Mouse (Mus musculus) megakaryocyte, embryonic 14.5 days (primary cell): ENCODE data around the gene Efna1. TPM values are rescaled to one million over a fixed set of nuclear protein-coding genes. Genes with fewer than 3 reads are reported as not detected.
A peak's percentile ranks its signal among the peaks of the same experiment; 100 is the strongest.

Experiments used
- H3K27me3 ChIP-seq: replicated peaks from 2 replicates; pipeline ENCODE3; 2012; ENCODE audit warnings: inconsistent platforms
- H3K36me3 ChIP-seq: replicated peaks from 2 replicates; pipeline ENCODE3; 2012; ENCODE audit warnings: low read length, inconsistent platforms, mixed read lengths
- H3K4me1 ChIP-seq: 2 replicates; pipeline ENCODE4 v1.6.1; 2012; ENCODE audit warnings: inconsistent platforms
- H3K4me3 ChIP-seq: replicated peaks from 2 replicates; pipeline ENCODE3; 2012; ENCODE audit warnings: moderate library complexity, mild to moderate bottlenecking, inconsistent platforms
- H3K9me3 ChIP-seq: 2 replicates; pipeline ENCODE4 v1.6.1; 2012; ENCODE audit warnings: inconsistent platforms
- FLI1 ChIP-seq: IDR thresholded peaks from 2 replicates; pipeline ENCODE4 v1.6.1; 2012; ENCODE audit warnings: low read length, inconsistent platforms, mixed read lengths
- GATA1 ChIP-seq: IDR thresholded peaks from 3 replicates; pipeline ENCODE4 v1.6.1; 2012; ENCODE audit warnings: mixed read lengths, low read length, inconsistent platforms, borderline replicate concordance
- polyA plus RNA-seq: library from polyadenylated mRNA; stranded (reverse); fragments of >175 nt; gene quantifications from 2 replicates; pipeline ENCODE4 v1.2.3, GENCODE M21; 2012; ENCODE audit warnings: low replicate concordance; ENCODE audit not compliant: insufficient read depth

Efna1 gene
- polyA plus RNA-seq, 1 experiment, result 0.16 TPM

DNA sequence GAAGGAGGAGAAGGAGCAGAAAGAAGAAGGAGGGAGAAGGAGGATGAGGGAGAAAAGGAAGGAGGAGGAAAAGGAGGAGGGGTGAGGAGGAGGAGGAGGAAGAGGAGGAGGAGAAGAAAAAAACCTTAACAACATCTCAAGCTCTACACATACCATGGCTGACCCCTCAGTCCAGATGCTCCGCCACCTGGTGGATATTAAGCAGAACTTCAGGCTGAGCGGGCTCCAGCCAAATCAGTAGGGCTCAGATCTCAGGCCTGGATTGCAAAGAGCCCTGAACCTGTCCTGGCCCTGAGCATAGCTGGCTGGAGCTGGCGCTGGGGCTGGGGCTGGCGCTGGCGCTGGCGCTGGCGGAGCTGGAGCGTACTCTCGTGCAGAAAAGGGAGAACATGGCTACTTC lies 27.1 kb upstream of the Efna1 start:
- TF ChIP-seq FLI1 (no peak), GATA1 (no peak)
- Histone ChIP-seq H3K4me3 (no peak overlapping the region), H3K36me3 (no peaks in the 10 kb centered on the region), H3K9me3 (peaks cover 20% of the 10 kb centered on the region), H3K27me3 (peaks cover 65% of the 10 kb centered on the region), H3K4me1 (no peaks in the 10 kb centered on the region)

DNA sequence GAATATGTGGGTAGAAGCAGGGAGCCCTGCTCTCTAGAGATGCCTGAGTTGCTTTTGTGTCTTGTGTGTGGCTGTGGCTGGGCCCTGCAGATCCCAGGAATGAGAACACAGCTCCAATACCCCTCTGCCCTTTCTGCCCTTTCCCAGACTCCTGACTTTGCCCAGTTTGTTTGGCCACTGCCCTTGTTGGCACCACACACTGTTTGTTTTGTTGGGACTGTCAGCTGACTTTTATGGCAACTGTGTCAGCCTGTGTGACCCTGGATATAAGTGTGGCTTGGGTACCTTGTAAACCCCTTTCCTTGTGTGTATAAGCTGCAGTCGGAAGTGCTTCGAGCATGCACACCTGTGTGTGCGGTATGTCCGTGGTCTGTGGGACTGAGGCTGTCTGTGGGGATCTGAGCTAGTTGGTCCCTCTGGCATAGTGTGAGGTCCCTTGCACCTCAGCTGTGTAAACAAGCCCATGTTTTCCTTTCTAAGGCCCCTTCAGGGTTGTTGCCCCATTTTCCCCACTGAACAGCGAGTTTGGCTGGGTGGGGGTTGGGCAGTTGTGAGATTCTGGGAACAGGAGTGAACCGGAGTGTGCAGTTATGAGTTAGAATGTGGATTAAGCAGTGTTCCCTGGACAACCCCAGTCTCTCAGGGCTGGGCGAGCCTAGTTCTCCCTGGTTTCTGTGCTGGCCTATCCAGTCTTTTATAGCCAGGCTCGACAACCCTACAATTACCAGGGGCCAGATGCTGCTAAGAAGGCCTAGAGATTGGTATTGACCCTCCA lies 24.8 kb upstream of the Efna1 start:
- Histone ChIP-seq H3K9me3 (peaks cover 1% of the 10 kb centered on the region), H3K27me3 (peaks cover 60% of the 10 kb centered on the region), H3K4me1 (no peaks in the 10 kb centered on the region), H3K36me3 (no peaks in the 10 kb centered on the region), H3K4me3 (no peak overlapping the region)
- TF ChIP-seq GATA1 (no peak), FLI1 (no peak)

DNA sequence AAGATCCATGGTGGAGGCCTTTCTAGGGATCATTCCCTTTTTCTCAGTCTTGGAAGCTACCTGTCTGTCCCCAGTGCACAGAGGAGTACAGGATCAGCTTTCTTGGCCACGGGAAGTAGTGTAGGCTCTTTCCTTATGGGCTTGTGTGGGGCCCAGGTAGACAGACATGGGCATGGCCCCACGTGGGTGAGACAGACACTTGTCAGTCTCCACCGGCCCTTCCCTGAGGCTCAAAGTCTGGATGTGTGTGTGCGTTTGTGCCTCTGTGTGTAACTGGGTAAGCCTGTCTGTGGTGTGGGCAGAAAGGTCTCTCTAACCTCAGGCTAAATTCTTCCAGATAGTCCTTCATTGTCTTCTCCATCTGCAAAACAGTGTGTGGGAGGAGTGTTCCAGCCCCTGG lies 24.2 kb upstream of the Efna1 start:
- H3K4me1 ChIP-seq, result peaks cover 3% of the 10 kb centered on the region
- H3K4me3 ChIP-seq, result no peak overlapping the region
- H3K9me3 ChIP-seq, result no peaks in the 10 kb centered on the region
- no peak for TF ChIP-seq GATA1
- no peak for TF ChIP-seq FLI1
- no peaks in the 10 kb centered on the region for H3K36me3 ChIP-seq
- H3K27me3 ChIP-seq, result peaks cover 61% of the 10 kb centered on the region

DNA sequence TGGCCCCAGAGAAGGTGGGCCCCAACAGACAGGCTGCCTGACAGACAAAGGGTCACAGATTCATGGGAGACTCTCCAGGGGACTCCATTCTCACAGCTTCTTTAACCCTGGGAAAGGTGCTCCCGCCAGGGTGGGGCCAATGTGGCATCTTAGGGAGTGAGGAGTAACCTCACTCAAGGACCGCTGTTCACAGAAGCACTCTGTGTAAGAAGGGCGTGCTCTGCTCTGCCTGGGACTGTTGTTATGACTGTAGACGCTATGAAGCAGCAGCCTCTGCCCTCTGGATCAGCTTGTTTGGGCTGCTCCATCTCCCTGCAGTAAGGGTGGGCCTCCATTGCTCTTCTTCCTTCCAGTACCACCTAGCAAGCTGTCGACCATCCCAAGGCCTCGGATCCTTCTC lies 23.5 kb upstream of the Efna1 start:
- Histone ChIP-seq H3K9me3 (no peaks in the 10 kb centered on the region), H3K4me1 (peaks cover 10% of the 10 kb centered on the region), H3K27me3 (peaks cover 62% of the 10 kb centered on the region), H3K36me3 (no peaks in the 10 kb centered on the region), H3K4me3 (no peak overlapping the region)
- no peak for TF ChIP-seq FLI1
- no peak for TF ChIP-seq GATA1

DNA sequence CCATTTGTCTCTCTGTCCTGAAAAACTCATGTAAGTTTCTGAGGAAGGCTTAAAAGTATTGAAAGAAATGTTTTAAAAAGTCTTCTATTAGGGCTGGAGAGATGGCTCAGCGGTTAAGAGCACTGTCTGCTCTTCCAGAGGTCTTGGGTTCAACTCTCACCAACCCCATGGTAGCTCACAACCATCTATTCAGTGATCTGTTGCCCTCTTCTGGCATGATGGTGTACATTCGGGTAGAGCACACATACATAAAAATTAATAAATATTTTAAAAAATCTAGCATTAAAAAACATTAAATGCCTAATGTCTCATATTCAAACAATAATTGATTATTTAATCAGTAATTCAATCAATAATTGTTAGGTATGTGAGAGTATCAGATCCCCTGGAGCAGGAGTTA lies 19.6 kb upstream of the Efna1 start:
- Histone ChIP-seq H3K9me3 (no peaks in the 10 kb centered on the region), H3K4me1 (peaks cover 29% of the 10 kb centered on the region), H3K36me3 (no peaks in the 10 kb centered on the region), H3K27me3 (peaks cover 55% of the 10 kb centered on the region), H3K4me3 (no peak overlapping the region)
- TF ChIP-seq GATA1 (no peak), FLI1 (no peak)

DNA sequence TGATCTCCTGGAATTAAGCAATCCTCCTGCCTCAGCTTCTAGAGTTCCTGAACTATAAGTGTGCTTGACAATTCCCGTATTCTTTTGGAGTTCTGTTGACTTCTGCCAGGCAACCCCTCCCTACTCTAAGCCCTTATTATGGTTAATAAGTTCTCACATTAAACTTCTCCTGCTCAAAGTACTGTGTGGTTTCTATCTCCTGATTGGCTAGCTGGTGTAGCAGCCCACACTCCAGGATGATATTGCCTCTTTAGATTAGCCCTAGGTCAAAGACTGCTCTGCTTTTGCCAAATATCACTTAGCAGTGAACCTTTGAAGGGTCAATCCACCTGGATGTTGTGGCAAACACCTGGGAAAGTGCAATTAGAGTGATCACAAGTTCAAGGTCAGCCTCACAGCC lies 19.1 kb upstream of the Efna1 start:
- TF ChIP-seq FLI1, result no peak
- no peak for TF ChIP-seq GATA1
- peaks cover 29% of the 10 kb centered on the region for H3K4me1 ChIP-seq
- H3K4me3 ChIP-seq, result peak overlapping the region; percentile 84
- no peaks in the 10 kb centered on the region for H3K36me3 ChIP-seq
- H3K9me3 ChIP-seq, result no peaks in the 10 kb centered on the region
- H3K27me3 ChIP-seq, result peaks cover 51% of the 10 kb centered on the region

DNA sequence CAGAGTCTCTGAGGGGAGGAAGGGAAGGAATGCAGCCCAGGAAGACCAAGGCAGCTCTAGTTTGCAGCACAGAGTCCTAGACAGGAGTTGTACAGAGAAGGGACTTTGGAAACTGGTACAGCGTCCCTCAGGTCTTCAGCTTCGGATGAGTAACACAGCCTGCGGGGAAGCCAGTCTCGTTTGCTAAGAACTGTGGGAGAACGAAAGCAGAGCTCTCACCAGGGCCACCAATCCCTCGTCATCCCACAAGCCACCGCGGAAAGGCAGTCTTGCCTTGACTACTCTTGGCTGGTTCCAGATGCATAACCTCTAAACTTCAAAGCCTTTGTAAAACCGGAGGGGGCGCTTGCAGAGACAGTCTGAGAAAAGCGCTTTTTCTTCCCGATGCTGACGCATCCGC lies 18.6 kb upstream of the Efna1 start:
- TF ChIP-seq FLI1 (no peak), GATA1 (no peak)
- Histone ChIP-seq H3K4me1 (peaks cover 29% of the 10 kb centered on the region), H3K4me3 (peak overlapping the region; percentile 84), H3K27me3 (peaks cover 45% of the 10 kb centered on the region), H3K36me3 (no peaks in the 10 kb centered on the region), H3K9me3 (no peaks in the 10 kb centered on the region)

DNA sequence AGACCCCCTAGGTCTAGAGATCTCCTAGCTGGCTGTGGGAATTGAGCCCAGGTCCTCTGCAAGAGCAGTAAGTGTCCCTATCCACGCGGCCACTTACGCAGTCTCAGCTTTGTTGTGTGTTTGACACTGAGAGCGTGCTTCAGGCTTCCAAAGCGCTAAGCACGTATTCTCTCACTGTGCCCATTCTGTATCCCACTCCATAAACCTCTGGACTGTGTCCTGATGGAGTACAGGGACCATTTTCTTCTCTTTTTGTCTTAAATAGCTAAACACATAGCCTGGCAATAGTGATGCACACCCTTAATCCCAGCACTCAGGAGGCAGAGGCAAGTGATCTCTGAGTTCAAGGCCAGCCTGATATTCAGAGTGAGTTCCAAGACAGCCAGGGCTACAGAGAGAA lies 18.0 kb upstream of the Efna1 start:
- no peak for TF ChIP-seq GATA1
- TF ChIP-seq FLI1, result no peak
- Histone ChIP-seq H3K4me3 (no peak overlapping the region), H3K36me3 (no peaks in the 10 kb centered on the region), H3K4me1 (peaks cover 29% of the 10 kb centered on the region), H3K9me3 (no peaks in the 10 kb centered on the region), H3K27me3 (peaks cover 46% of the 10 kb centered on the region)

DNA sequence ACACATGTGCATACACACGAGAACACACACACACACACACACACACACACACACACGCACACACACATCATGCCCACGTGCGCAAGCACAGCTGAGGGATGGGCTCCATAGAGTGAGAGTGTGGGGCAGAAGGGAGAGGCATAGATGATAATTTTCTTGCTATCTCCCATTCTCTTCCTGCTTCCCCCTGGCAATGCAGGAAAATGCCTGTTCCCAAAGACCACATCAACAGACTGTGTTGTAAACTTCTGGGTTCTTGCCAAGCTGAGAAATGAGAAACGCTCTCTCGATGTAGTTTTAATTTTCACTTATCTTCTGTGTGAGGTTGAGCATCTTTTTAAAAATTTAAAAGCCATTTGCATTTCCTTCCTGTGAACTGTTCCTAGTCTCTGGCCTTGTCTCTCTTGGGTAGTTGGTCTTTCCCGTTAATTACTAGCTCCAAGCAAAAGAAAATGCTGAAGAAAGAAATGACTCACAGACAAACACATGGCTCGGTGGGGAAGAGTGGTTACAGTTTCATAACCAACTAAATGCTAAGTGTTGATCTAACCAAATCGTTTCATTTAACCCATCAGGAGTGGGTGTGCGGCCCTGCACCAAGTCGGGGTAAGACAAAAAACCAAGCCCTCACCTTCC lies 15.9 kb upstream of the Efna1 start:
- Histone ChIP-seq H3K4me3 (no peak overlapping the region), H3K4me1 (peaks cover 37% of the 10 kb centered on the region), H3K9me3 (no peaks in the 10 kb centered on the region), H3K27me3 (peaks cover 40% of the 10 kb centered on the region), H3K36me3 (no peaks in the 10 kb centered on the region)
- TF ChIP-seq FLI1 (no peak), GATA1 (no peak)

DNA sequence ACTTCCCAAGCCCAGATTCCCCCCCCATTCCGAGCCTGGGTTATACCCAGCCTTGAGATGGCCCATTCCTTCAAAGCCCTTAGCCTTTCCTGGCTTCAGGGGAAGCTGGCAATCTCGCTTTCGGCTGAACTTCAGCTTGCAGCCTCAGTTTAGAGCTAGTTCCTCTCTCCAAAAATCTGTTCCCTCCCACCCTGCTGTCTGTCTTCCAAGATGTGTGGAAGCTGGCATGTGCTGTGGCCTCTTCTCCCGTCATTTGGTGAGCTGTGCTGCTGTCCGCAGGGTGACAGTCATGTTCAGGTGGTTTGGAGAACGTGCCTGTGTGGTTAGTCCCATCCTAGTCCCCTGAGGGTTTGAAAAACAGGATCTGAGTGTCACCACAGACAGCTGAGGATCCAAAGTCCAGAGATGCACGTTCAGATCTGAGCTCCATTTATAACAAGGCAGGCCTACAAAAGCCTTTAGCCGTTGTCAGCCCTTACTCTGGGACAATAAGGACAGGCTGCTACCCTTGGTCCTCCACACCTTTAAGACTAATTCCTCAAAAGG lies 14.8 kb upstream of the Efna1 start:
- TF ChIP-seq GATA1, result no peak
- no peak for TF ChIP-seq FLI1
- no peak overlapping the region for H3K4me3 ChIP-seq
- no peaks in the 10 kb centered on the region for H3K9me3 ChIP-seq
- peaks cover 39% of the 10 kb centered on the region for H3K27me3 ChIP-seq
- H3K36me3 ChIP-seq, result no peaks in the 10 kb centered on the region
- peaks cover 37% of the 10 kb centered on the region for H3K4me1 ChIP-seq
